Mouse (Mus musculus) adrenal gland (tissue): ENCODE data around the gene Acss1.

Experiments
- intact Hi-C: fragments of 180-260 bp; cut with DNase I; formaldehyde crosslinking; loops from one replicate; pipeline ENCODE4 v1.15.1; 2025

The Acss1 gene

GRCm38 (mm10) chr2:150645225-150645624 is 23.1 kb downstream of the Acss1 start:
- intact Hi-C loops, result no loop called here

GRCm38 (mm10) chr2:150643726-150644415 is 24.4 kb downstream of the Acss1 start:
- intact Hi-C loops, result no loop called here

- intact Hi-C loops, result no loop called here
Measured at GRCm38 (mm10) chr2:150643166-150643565, 25.1 kb downstream of the Acss1 start.

GRCm38 (mm10) chr2:150638370-150638733 is 29.9 kb downstream of the Acss1 start:
- intact Hi-C loops, result no loop called here

- intact Hi-C loops, result no loop called here
Measured at GRCm38 (mm10) chr2:150637702-150638369, 30.5 kb downstream of the Acss1 start.

- intact Hi-C loops, result no loop called here
Measured at GRCm38 (mm10) chr2:150635877-150636446, 32.3 kb downstream of the Acss1 start.

- intact Hi-C loops, result no loop called here
Measured at GRCm38 (mm10) chr2:150629255-150629654, 39.0 kb downstream of the Acss1 start.

GRCm38 (mm10) chr2:150627140-150627539 is 41.2 kb downstream of the Acss1 start:
- intact Hi-C loops, result no loop called here

GRCm38 (mm10) chr2:150624926-150625325 is 43.4 kb downstream of the Acss1 start:
- intact Hi-C loops, result no loop called here

- intact Hi-C loops, result no loop called here
Measured at GRCm38 (mm10) chr2:150623957-150624356, 44.3 kb downstream of the Acss1 start.

GRCm38 (mm10) chr2:150621698-150622097 is 46.6 kb downstream of the Acss1 start:
- intact Hi-C loops, result no loop called here

GRCm38 (mm10) chr2:150610097-150610496 is 58.2 kb downstream of the Acss1 start:
- intact Hi-C loops, result loop anchor here (2.0 kb wide), 1 partner anchor 65 kb away; no protein-coding TSS in a partner anchor

GRCm38 (mm10) chr2:150608872-150609560 is 59.3 kb downstream of the Acss1 start:
- intact Hi-C loops, result loop anchor here (5.0 kb wide), 1 partner anchor 138 kb away; the partner anchor contains the start of gene Entpd6

GRCm38 (mm10) chr2:150608087-150608799 is 60.1 kb downstream of the Acss1 start, which contains the start of gene Apmap:
Gene Apmap (minus strand): TSS chr2:150608567.
- intact Hi-C loops, result loop anchor here (5.0 kb wide), 1 partner anchor 139 kb away; the partner anchor contains the start of gene Entpd6

- intact Hi-C loops, result loop anchor here (5.0 kb wide), 1 partner anchor 140 kb away; the partner anchor contains the start of gene Entpd6
Measured at GRCm38 (mm10) chr2:150607086-150607485, 61.2 kb downstream of the Acss1 start.

GRCm38 (mm10) chr2:150604802-150605201 is 63.5 kb downstream of the Acss1 start:
- intact Hi-C loops, result loop anchor here (5.0 kb wide), 1 partner anchor 142 kb away; the partner anchor contains the start of gene Entpd6

GRCm38 (mm10) chr2:150602166-150602565 is 66.1 kb downstream of the Acss1 start:
- intact Hi-C loops, result no loop called here

- intact Hi-C loops, result no loop called here
Measured at GRCm38 (mm10) chr2:150600263-150600662, 68.0 kb downstream of the Acss1 start.

- intact Hi-C loops, result no loop called here
Measured at GRCm38 (mm10) chr2:150595411-150596190, 72.7 kb downstream of the Acss1 start.

GRCm38 (mm10) chr2:150589076-150589475 is 79.2 kb downstream of the Acss1 start:
- intact Hi-C loops, result no loop called here
